Mouse (Mus musculus): ENCODE results near the gene Marcksl1. TPM values are rescaled to one million over a fixed set of nuclear protein-coding genes. Genes with fewer than 3 reads are reported as not detected.
A peak's percentile ranks its signal among the peaks of the same experiment; 100 is the strongest.

Marcksl1 gene
- polyA plus RNA-seq, 1 experiment from 2014 or later = 142 TPM

DNA sequence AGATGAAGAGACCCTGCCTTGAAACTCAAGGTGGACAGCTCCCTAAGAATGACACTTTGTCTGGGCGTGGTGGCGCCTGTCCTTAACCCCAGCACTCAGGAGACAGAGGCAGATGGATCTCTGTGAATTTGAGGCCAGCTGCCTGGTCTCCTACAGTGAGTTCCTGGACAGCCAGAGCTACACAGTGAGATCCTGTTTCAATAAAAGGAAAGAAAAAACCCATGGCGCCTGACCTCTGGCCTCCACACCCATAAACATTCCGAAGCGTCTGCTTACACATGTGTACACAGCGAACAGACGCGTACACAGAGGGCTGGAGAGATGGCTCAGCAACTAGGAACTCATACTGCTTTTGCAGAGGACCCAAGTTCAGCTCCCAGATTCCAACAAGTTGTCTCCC is 50.3 kb downstream of the Marcksl1 start:
- Histone ChIP-seq H3K4me2 (replicated peaks; ENCODE audit: low read depth) (no peak overlapping the region), H3K4me3 (ENCODE audit: low read depth, low read length) (no peak overlapping the region), H3K27me3 (replicated peaks; ENCODE audit: control insufficient read depth, insufficient read depth, low read length) (no peaks in the 10 kb centered on the region), H3K9me3 (ENCODE audit: control insufficient read depth) (no peaks in the 10 kb centered on the region), H3K4me1 (replicated peaks; ENCODE audit: control insufficient read depth, insufficient read depth, low read length) (no peaks in the 10 kb centered on the region), H3K27ac (ENCODE audit: low read depth, low read length) (no peak overlapping the region), H3K9ac (ENCODE audit: low read depth, low read length) (no peak overlapping the region), H3K36me3 (ENCODE audit: control insufficient read depth, insufficient read depth) (no peaks in the 10 kb centered on the region)
- ATAC-seq = peak; percentile 65
- no peak for TF ChIP-seq CTCF (IDR thresholded peaks at IDR 0.05; ENCODE audit: low read depth)
- WGBS = 16% methylated on average over 8 of the region's 8 CpGs

DNA sequence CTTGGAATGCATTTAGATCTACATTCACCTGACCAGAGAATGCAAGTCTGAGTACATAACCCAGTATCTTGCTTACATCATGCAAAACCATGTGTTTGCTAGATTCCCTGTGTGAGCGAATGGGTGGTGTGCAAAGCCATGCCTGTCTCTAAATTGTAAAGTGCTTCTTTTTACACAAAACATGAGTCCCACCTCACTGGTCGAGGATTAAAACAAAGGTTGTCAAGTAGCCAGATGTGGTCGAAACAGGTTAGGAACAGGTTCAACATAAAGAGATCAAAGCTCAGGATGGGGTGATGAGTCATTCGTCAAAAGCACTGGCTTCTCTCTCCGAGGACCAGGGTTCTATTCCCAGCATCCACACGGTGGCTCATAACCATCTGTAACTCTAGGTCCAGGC is 51.8 kb downstream of the Marcksl1 start:
- no peak for ATAC-seq
- 75% methylated on average over 6 of the region's 6 CpGs for whole genome bisulfite sequencing
- H3K4me1 ChIP-seq (replicated peaks; ENCODE audit: control insufficient read depth, insufficient read depth, low read length) = no peaks in the 10 kb centered on the region
- no peaks in the 10 kb centered on the region for H3K9me3 ChIP-seq (ENCODE audit: control insufficient read depth)
- no peak overlapping the region for H3K4me2 ChIP-seq (replicated peaks; ENCODE audit: low read depth)
- TF ChIP-seq CTCF (IDR thresholded peaks at IDR 0.05; ENCODE audit: low read depth) = no peak
- no peak overlapping the region for H3K27ac ChIP-seq (ENCODE audit: low read depth, low read length)
- H3K9ac ChIP-seq (ENCODE audit: low read depth, low read length) = no peak overlapping the region
- H3K36me3 ChIP-seq (ENCODE audit: control insufficient read depth, insufficient read depth) = no peaks in the 10 kb centered on the region
- no peaks in the 10 kb centered on the region for H3K27me3 ChIP-seq (replicated peaks; ENCODE audit: control insufficient read depth, insufficient read depth, low read length)
- H3K4me3 ChIP-seq (ENCODE audit: low read depth, low read length) = no peak overlapping the region

Small RNA genes within 50 kb of the gene (microRNA-seq; reads per million reads assigned to microRNA genes)
- not detected for gene Mir8119

Other genes with a start within 250 kb of the Marcksl1 start
- 1.3 and 1.6 TPM in 2 replicates for gene Sync, start 226.0 kb upstream of the Marcksl1 start, polyA plus RNA-seq (2015; fragmentation: Nextera tagmentation; extraction: Ambion mirVana)
- gene Rbbp4, start 178.2 kb upstream of the Marcksl1 start, polyA plus RNA-seq (2015; fragmentation: Nextera tagmentation; extraction: Ambion mirVana) = 159 and 175 TPM in 2 replicates
- gene Zbtb8os, start 177.9 kb upstream of the Marcksl1 start, polyA plus RNA-seq (2015; fragmentation: Nextera tagmentation; extraction: Ambion mirVana) = 92.9 and 94.5 TPM in 2 replicates
- 6.8 and 7.1 TPM in 2 replicates for gene Zbtb8a, start 135.5 kb upstream of the Marcksl1 start, polyA plus RNA-seq (2015; fragmentation: Nextera tagmentation; extraction: Ambion mirVana)
- gene Zbtb8b, start 72.7 kb upstream of the Marcksl1 start, polyA plus RNA-seq (2015; fragmentation: Nextera tagmentation; extraction: Ambion mirVana) = 0.14 and 0.29 TPM in 2 replicates
- gene Bsdc1, start 52.0 kb upstream of the Marcksl1 start, polyA plus RNA-seq (2015; fragmentation: Nextera tagmentation; extraction: Ambion mirVana) = 23.6 and 24.8 TPM in 2 replicates
- gene Tssk3, start 22.6 kb upstream of the Marcksl1 start, polyA plus RNA-seq (2015; fragmentation: Nextera tagmentation; extraction: Ambion mirVana) = not detected in 2 replicates
- gene Fam229a, start 22.4 kb upstream of the Marcksl1 start, polyA plus RNA-seq (2015; fragmentation: Nextera tagmentation; extraction: Ambion mirVana) = 0.22 TPM in 1 of 2 replicates, not detected in the other
- gene Hdac1, start 29.1 kb downstream of the Marcksl1 start, polyA plus RNA-seq (2015; fragmentation: Nextera tagmentation; extraction: Ambion mirVana) = 89.9 and 91.7 TPM in 2 replicates
- 3.0 and 3.1 TPM in 2 replicates for gene Lck, start 60.1 kb downstream of the Marcksl1 start, polyA plus RNA-seq (2015; fragmentation: Nextera tagmentation; extraction: Ambion mirVana)
- 1.4 and 1.7 TPM in 2 replicates for gene Fam167b, start 65.0 kb downstream of the Marcksl1 start, polyA plus RNA-seq (2015; fragmentation: Nextera tagmentation; extraction: Ambion mirVana)
- gene Eif3i, start 87.1 kb downstream of the Marcksl1 start, polyA plus RNA-seq (2015; fragmentation: Nextera tagmentation; extraction: Ambion mirVana) = 139 and 144 TPM in 2 replicates
- gene Tmem234, start 87.1 kb downstream of the Marcksl1 start, polyA plus RNA-seq (2015; fragmentation: Nextera tagmentation; extraction: Ambion mirVana) = 135 and 146 TPM in 2 replicates
- gene Dcdc2b, start 100.7 kb downstream of the Marcksl1 start, polyA plus RNA-seq (2015; fragmentation: Nextera tagmentation; extraction: Ambion mirVana) = 1.1 and 1.2 TPM in 2 replicates
- 15.9 and 17.9 TPM in 2 replicates for gene Iqcc, start 105.5 kb downstream of the Marcksl1 start, polyA plus RNA-seq (2015; fragmentation: Nextera tagmentation; extraction: Ambion mirVana)
- 29.6 and 32.0 TPM in 2 replicates for gene Ccdc28b, start 110.4 kb downstream of the Marcksl1 start, polyA plus RNA-seq (2015; fragmentation: Nextera tagmentation; extraction: Ambion mirVana)
- gene Txlna, start 127.5 kb downstream of the Marcksl1 start, polyA plus RNA-seq (2015; fragmentation: Nextera tagmentation; extraction: Ambion mirVana) = 18.5 and 19.2 TPM in 2 replicates
- gene Kpna6, start 159.2 kb downstream of the Marcksl1 start, polyA plus RNA-seq (2015; fragmentation: Nextera tagmentation; extraction: Ambion mirVana) = 8.3 and 9.8 TPM in 2 replicates
- 4.0 and 4.6 TPM in 2 replicates for gene Tmem39b, start 183.3 kb downstream of the Marcksl1 start, polyA plus RNA-seq (2015; fragmentation: Nextera tagmentation; extraction: Ambion mirVana)
- 33.9 and 40.0 TPM in 2 replicates for gene Khdrbs1, start 228.7 kb downstream of the Marcksl1 start, polyA plus RNA-seq (2015; fragmentation: Nextera tagmentation; extraction: Ambion mirVana)